Mouse (Mus musculus): ENCODE results near the gene Olfr362.

DNA sequence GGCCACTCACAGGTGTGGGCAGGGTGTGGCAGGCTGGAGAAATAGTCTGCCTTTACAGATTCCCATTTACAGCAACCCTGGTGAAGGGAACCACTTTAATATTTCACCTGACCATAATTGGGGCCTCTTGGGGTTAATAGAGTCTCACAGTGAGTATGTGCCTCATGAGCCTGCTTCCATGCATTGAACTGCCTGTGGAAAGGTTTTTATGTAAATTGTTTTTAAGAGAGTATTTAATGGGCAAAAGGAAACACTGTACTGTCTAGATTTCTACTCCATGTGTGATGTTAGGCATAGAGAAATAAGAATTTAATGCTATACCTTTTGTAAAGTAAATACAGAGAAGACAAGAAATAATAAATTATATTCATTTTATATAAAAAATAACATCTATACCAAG, 52.3 kb downstream of the Olfr362 start, which contains the start of gene Olfr360:
- TF ChIP-seq POLR2A (IDR thresholded peaks at IDR 0.05; ENCODE audit: low read depth, low read length) (no peak), CTCF (IDR thresholded peaks at IDR 0.05; ENCODE audit: extremely low read depth, insufficient read depth, insufficient read length, insufficient replicate concordance) (no peak)
